In genomic region chr4:140701049-140701715, GRCm38 (mm10) we compare ENCODE assay signal across 7 mouse cellular contexts. TPM values are rescaled to one million over a fixed set of nuclear protein-coding genes. Genes with fewer than 3 reads are reported as not detected.
A peak's percentile ranks its signal among the peaks of the same experiment; 100 is the strongest.
DNase-seq lines count a peak whose midpoint lies in the region; ATAC-seq lines count a peak whose summit lies in the region.

No protein-coding gene starts in this region.

- no peaks in the 10 kb centered on the region for H3K9me3 ChIP-seq in embryonic facial prominence, embryonic 10.5 days
- no peaks in the 10 kb centered on the region for H3K9me3 ChIP-seq in limb, embryonic 12.5 days
- H3K9me3 ChIP-seq in midbrain, embryonic 13.5 days, result no peaks in the 10 kb centered on the region

- H3K4me3 ChIP-seq in embryonic facial prominence, embryonic 10.5 days, result peak overlapping the region; percentile 95
- peak overlapping the region; percentile 95 for H3K4me3 ChIP-seq in limb, embryonic 12.5 days (replicated peaks)
- peak overlapping the region; percentile 89 for H3K4me3 ChIP-seq in midbrain, embryonic 13.5 days (replicated peaks)

- peaks cover 30% of the 10 kb centered on the region for H3K27me3 ChIP-seq in embryonic facial prominence, embryonic 10.5 days (replicated peaks; ENCODE audit: low read depth, poor library complexity, severe bottlenecking)
- H3K27me3 ChIP-seq in limb, embryonic 12.5 days, result peaks cover 5% of the 10 kb centered on the region
- peaks cover 30% of the 10 kb centered on the region for H3K27me3 ChIP-seq in midbrain, embryonic 13.5 days

- peak; percentile 36 for ATAC-seq in granulocyte monocyte progenitor cell, adult 5-6 weeks (replicated peaks; ENCODE audit: poor library complexity, severe bottlenecking)
- ATAC-seq in limb, embryonic 12.5 days (ENCODE audit: insufficient number of reproducible peaks, insufficient read depth, low FRiP score, low TSS enrichment, low read depth), result peak; percentile 64; the same call in 1 of the 2 replicates
- peak; percentile 81 for ATAC-seq in midbrain, embryonic 13.5 days

- H3K9ac ChIP-seq in limb, embryonic 12.5 days (replicated peaks), result peak overlapping the region; percentile 99
- peak overlapping the region; percentile 96 for H3K9ac ChIP-seq in midbrain, embryonic 13.5 days (replicated peaks)

- peaks cover 54% of the 10 kb centered on the region for H3K4me1 ChIP-seq in embryonic facial prominence, embryonic 10.5 days
- H3K4me1 ChIP-seq in limb, embryonic 12.5 days (replicated peaks), result peaks cover 46% of the 10 kb centered on the region
- peaks cover 51% of the 10 kb centered on the region for H3K4me1 ChIP-seq in midbrain, embryonic 13.5 days (replicated peaks)

- peak; percentile 92 for DNase-seq in adrenal gland, postnatal 10 days
- peak; percentile 93 for DNase-seq in embryonic facial prominence, embryonic 10.5 days (ENCODE audit: low spot score)
- DNase-seq in kidney, adult 11 months, result peak; percentile 69
- peak; percentile 74 for DNase-seq in skeletal muscle tissue, adult 2 months (ENCODE audit: low read depth, low spot score)

- under 1% methylated on average over 61 of the region's 61 CpGs for WGBS in embryonic facial prominence, embryonic 10.5 days
- WGBS in limb, embryonic 12.5 days, result under 1% methylated on average over 60 of the region's 61 CpGs
- under 1% methylated on average over 61 of the region's 61 CpGs for WGBS in midbrain, embryonic 13.5 days

- H3K4me2 ChIP-seq in limb, embryonic 12.5 days, result peak overlapping the region; percentile 89
- H3K4me2 ChIP-seq in midbrain, embryonic 13.5 days (replicated peaks), result peak overlapping the region; percentile 85

- peak overlapping the region; percentile 100 for H3K27ac ChIP-seq in embryonic facial prominence, embryonic 10.5 days (replicated peaks)
- peak overlapping the region; percentile 100 for H3K27ac ChIP-seq in limb, embryonic 12.5 days
- H3K27ac ChIP-seq in midbrain, embryonic 13.5 days, result peak overlapping the region; percentile 99

- H3K36me3 ChIP-seq in embryonic facial prominence, embryonic 10.5 days (replicated peaks), result peaks cover 27% of the 10 kb centered on the region
- H3K36me3 ChIP-seq in limb, embryonic 12.5 days, result peaks cover 23% of the 10 kb centered on the region
- H3K36me3 ChIP-seq in midbrain, embryonic 13.5 days, result peaks cover 20% of the 10 kb centered on the region

RNA-seq across cellular contexts. Expression of gene Rcc2, which starts 0.8 kb away (rescaled TPM):
- total RNA-seq in adrenal gland, postnatal 10 days (2021), result 10 to 100 TPM; 69.2 to 74.3 TPM
- polyA plus RNA-seq in embryonic facial prominence, embryonic 10.5 days (2016; fragmentation: Nextera tagmentation; extraction: Ambion mirVana), result 54.4 and 59.8 TPM in 2 replicates
- total RNA-seq in granulocyte monocyte progenitor cell, adult 5-6 weeks (2014; fragmentation: Nextera tagmentation), result 150 and 183 TPM in 2 replicates
- total RNA-seq in granulocyte monocyte progenitor cell, adult 5-6 weeks (2017), result 146 and 176 TPM in 2 replicates
- polyA plus RNA-seq in limb, embryonic 12.5 days (2016; fragmentation: Nextera tagmentation; extraction: Ambion mirVana), result 75.8 and 139 TPM in 2 replicates
- 23.6 and 26.3 TPM in 2 replicates for polyA plus RNA-seq in midbrain, embryonic 13.5 days (2015; fragmentation: Nextera tagmentation; extraction: Ambion mirVana)

RNA-seq across cellular contexts. Expression of gene Arhgef10l, which starts 35.4 kb away (rescaled TPM):
- 10 to 100 TPM; 17.5 to 25.7 TPM for total RNA-seq in adrenal gland, postnatal 10 days (2021)
- 17.9 and 18.2 TPM in 2 replicates for polyA plus RNA-seq in embryonic facial prominence, embryonic 10.5 days (2016; fragmentation: Nextera tagmentation; extraction: Ambion mirVana)
- 4.2 and 6.0 TPM in 2 replicates for total RNA-seq in granulocyte monocyte progenitor cell, adult 5-6 weeks (2014; fragmentation: Nextera tagmentation)
- total RNA-seq in granulocyte monocyte progenitor cell, adult 5-6 weeks (2017), result 6.9 and 7.2 TPM in 2 replicates
- polyA plus RNA-seq in limb, embryonic 12.5 days (2016; fragmentation: Nextera tagmentation; extraction: Ambion mirVana), result 18.1 and 20.0 TPM in 2 replicates
- 27.7 and 28.3 TPM in 2 replicates for polyA plus RNA-seq in midbrain, embryonic 13.5 days (2015; fragmentation: Nextera tagmentation; extraction: Ambion mirVana)

RNA-seq across cellular contexts. Expression of gene Padi6, which starts 41.3 kb away (rescaled TPM):
- under 1 TPM in 1 of 2 experiments, not detected in 1; 0.55 TPM for total RNA-seq in adrenal gland, postnatal 10 days (2021)
- polyA plus RNA-seq in embryonic facial prominence, embryonic 10.5 days (2016; fragmentation: Nextera tagmentation; extraction: Ambion mirVana), result not detected in 2 replicates
- total RNA-seq in granulocyte monocyte progenitor cell, adult 5-6 weeks (2014; fragmentation: Nextera tagmentation), result not detected in 2 replicates
- not detected in 2 replicates for total RNA-seq in granulocyte monocyte progenitor cell, adult 5-6 weeks (2017)
- polyA plus RNA-seq in limb, embryonic 12.5 days (2016; fragmentation: Nextera tagmentation; extraction: Ambion mirVana), result not detected in 2 replicates
- 0.08 TPM in 1 of 2 replicates, not detected in the other for polyA plus RNA-seq in midbrain, embryonic 13.5 days (2015; fragmentation: Nextera tagmentation; extraction: Ambion mirVana)

Comparison
In these comparisons a context has a peak if more than half of its experiments do, and no peak if none do; other contexts are left out.
1. Peak in every context shown above with its lines: DNase-seq, ATAC-seq, H3K4me3 ChIP-seq and H3K27ac ChIP-seq.